Mouse (Mus musculus) midbrain, embryonic 11.5 days (tissue): ENCODE measurements around the gene Phex. TPM values are rescaled to one million over a fixed set of nuclear protein-coding genes. Genes with fewer than 3 reads are reported as not detected.

ENCODE experiments used
- ATAC-seq: fragments of 200-750 bp; cut with Nextera tagmentation; 2 replicates; pipeline ENCODE4 v1.8.0; 2017; ENCODE audit warnings: moderate TSS enrichment, moderate library complexity; ENCODE audit not compliant: low FRiP score
- DNase-seq: peaks from one replicate; pipeline ENCODE4 v3.0.0; 2015; ENCODE audit warnings: low spot score; ENCODE audit errors: missing footprints
- H3K27ac ChIP-seq: fragments of 300-500 bp; sonication (generic); 2 replicates; pipeline ENCODE4 v1.5.1; 2014; ENCODE audit warnings: low read depth, low read length
- H3K27me3 ChIP-seq: fragments of 300-500 bp; sonication (generic); 2 replicates; pipeline ENCODE4 v1.6.1; 2014; ENCODE audit warnings: mild to moderate bottlenecking, low read length, moderate library complexity, mixed read lengths; ENCODE audit not compliant: control insufficient read depth, insufficient read depth
- H3K36me3 ChIP-seq: fragments of 300-500 bp; sonication (generic); 2 replicates; pipeline ENCODE4 v1.6.1; 2014; ENCODE audit warnings: mild to moderate bottlenecking, low read length, moderate library complexity, mixed read lengths; ENCODE audit not compliant: control insufficient read depth, insufficient read depth
- H3K4me1 ChIP-seq: fragments of 300-500 bp; sonication (generic); 2 replicates; pipeline ENCODE4 v1.6.1; 2014; ENCODE audit warnings: low read length; ENCODE audit not compliant: control insufficient read depth, insufficient read depth
- H3K4me2 ChIP-seq: fragments of 300-500 bp; sonication (generic); 2 replicates; pipeline ENCODE4 v1.6.1; 2014; ENCODE audit warnings: mild to moderate bottlenecking, moderate library complexity
- H3K4me3 ChIP-seq: fragments of 300-500 bp; sonication (generic); 2 replicates; pipeline ENCODE4 v1.5.1; 2014; ENCODE audit warnings: low read depth, low read length
- H3K9ac ChIP-seq: fragments of 300-500 bp; sonication (generic); 2 replicates; pipeline ENCODE4 v1.6.1; 2014; ENCODE audit warnings: low read length
- H3K9me3 ChIP-seq: fragments of 300-500 bp; sonication (generic); 2 replicates; pipeline ENCODE4 v1.6.1; 2016; ENCODE audit warnings: low read length; ENCODE audit not compliant: control insufficient read depth
- WGBS: fragments of 180-500 bp; shearing (Covaris S2); extraction: QIAGEN DNeasy Blood & Tissue Kit; methylation state at CpG from one replicate; pipeline ENCODE4 v1.1.7; 2014; 5-methylcytosine and 5-hydroxymethylcytosine counted together
- polyA plus RNA-seq: library from polyadenylated mRNA; unstranded; fragments of >200 nt; fragmentation: Nextera tagmentation; extraction: Ambion mirVana; gene quantifications from 2 replicates; pipeline ENCODE4 v1.2.1, GENCODE M21; 2014

The Phex gene
- polyA plus RNA-seq, 1 experiment from 2014 or later: 0.19 TPM

- Histone ChIP-seq H3K9me3 (no peaks in the 10 kb centered on the region), H3K4me2 (no peak overlapping the region), H3K9ac (no peak overlapping the region), H3K4me3 (no peak overlapping the region), H3K27me3 (no peaks in the 10 kb centered on the region), H3K36me3 (no peaks in the 10 kb centered on the region), H3K27ac (no peak overlapping the region), H3K4me1 (no peaks in the 10 kb centered on the region)
- DNase-seq (no peak), ATAC-seq (no peak)
These were observed 122.7 kb downstream of the Phex start for GRCm38 (mm10) chrX:157292411-157292810.

DNA sequence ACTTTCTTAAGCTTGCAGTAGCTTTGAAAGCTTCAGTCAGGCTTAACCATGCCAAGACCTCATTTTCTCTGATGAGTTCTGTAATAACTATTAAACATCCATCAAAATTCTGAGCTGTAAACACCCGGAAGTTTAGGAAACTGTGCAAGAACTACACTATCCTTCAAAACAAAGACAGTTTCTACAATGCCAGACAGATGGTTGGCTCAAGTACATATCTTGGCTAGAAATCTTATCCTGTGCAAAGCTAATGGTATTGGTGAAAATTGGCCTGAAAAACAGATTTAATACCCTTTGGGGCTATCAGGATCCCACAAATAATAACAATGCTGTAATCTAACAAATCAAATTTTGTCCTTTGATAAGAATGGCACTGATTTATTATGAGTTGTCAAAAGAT is 138.5 kb downstream of the Phex start:
- WGBS: 78% methylated on average over 1 of the region's 1 CpGs
- Histone ChIP-seq H3K4me1 (no peaks in the 10 kb centered on the region), H3K9me3 (no peaks in the 10 kb centered on the region), H3K9ac (no peak overlapping the region), H3K4me2 (no peak overlapping the region), H3K36me3 (no peaks in the 10 kb centered on the region), H3K27me3 (no peaks in the 10 kb centered on the region), H3K4me3 (no peak overlapping the region), H3K27ac (no peak overlapping the region)
- DNase-seq (no peak), ATAC-seq (no peak)

DNA sequence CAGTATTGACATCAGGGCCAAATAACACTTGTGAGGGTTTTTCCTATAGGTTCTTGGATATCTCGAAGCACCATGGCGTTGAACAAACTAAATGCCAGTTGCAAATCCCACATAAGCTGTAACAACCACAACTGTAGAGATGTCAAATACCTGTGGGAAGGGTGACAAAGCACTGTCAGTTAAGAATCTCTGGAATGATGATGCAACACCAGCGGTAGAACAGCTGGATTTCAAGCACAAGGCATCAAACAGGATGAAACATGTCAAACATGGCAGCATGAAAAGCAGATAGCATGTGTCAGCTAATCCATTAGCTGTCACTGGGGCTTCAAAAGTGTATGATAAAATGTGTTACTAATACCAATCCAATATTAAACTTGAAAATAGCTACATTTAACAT is 141.8 kb downstream of the Phex start:
- no peak overlapping the region for H3K27ac ChIP-seq
- no peaks in the 10 kb centered on the region for H3K4me1 ChIP-seq
- H3K27me3 ChIP-seq: no peaks in the 10 kb centered on the region
- no peak overlapping the region for H3K9ac ChIP-seq
- DNase-seq (no peak), ATAC-seq (no peak)
- H3K4me2 ChIP-seq: no peak overlapping the region
- H3K9me3 ChIP-seq: no peaks in the 10 kb centered on the region
- no peak overlapping the region for H3K4me3 ChIP-seq
- no peaks in the 10 kb centered on the region for H3K36me3 ChIP-seq
- WGBS: 78% methylated on average over 3 of the region's 3 CpGs

DNA sequence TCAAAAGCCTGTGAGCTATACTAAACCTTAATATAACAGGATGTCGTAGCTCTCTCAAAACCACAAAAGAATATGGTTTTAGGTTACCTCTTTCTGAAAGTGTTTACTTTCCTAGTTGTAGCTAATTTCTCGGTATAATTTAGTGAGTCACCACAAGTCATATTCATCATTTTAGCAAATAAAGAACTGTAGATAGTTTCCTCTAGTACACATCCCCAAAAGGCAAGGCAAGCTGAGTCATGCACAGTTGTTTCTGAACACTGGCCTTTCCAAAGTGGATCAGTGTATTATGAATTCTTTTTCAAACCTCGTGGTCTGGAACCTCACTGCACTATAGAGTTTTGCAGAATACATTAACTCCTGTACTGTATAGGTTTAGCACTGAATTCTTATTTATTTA is 143.5 kb downstream of the Phex start:
- Histone ChIP-seq H3K27me3 (no peaks in the 10 kb centered on the region), H3K4me3 (no peak overlapping the region), H3K4me2 (no peak overlapping the region), H3K36me3 (no peaks in the 10 kb centered on the region), H3K9me3 (no peaks in the 10 kb centered on the region), H3K4me1 (no peaks in the 10 kb centered on the region), H3K9ac (no peak overlapping the region), H3K27ac (no peak overlapping the region)
- 79% methylated on average over 3 of the region's 3 CpGs for WGBS
- ATAC-seq (no peak), DNase-seq (no peak)

DNA sequence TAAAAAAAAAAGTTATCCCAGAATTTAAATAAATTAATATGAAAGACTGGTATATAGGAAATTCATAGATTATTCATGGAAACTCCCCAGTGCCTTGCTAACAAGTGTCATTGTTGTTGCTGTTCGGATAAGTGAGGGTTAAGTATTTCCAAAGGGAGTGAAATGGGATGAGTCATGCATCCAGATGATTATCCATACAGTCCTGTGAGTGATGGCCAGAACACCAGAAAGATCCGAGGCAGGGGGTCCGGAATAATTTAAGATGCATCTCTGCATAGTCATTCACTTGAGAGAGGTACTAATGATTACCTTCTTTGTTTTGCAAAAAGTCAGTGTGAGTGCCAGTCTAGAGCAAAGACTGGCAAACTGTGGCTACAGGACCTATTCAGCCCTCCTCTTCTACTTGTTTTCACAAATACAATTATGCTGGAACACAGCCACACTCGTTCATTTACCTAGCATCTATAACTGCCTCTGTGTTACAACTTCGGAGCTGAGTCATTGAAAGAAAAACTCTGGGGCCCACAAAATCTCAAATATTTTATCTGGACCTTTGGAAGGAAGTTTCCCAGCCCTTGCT is 145.3 kb downstream of the Phex start:
- ATAC-seq: no peak
- Histone ChIP-seq H3K27me3 (no peaks in the 10 kb centered on the region), H3K4me2 (no peak overlapping the region), H3K27ac (no peak overlapping the region), H3K9ac (no peak overlapping the region), H3K9me3 (no peaks in the 10 kb centered on the region), H3K4me1 (no peaks in the 10 kb centered on the region), H3K36me3 (no peaks in the 10 kb centered on the region), H3K4me3 (no peak overlapping the region)
- 57% methylated on average over 5 of the region's 5 CpGs for WGBS
- no peak for DNase-seq

GRCm38 (mm10) chrX:157268141-157268540 is 147.0 kb downstream of the Phex start:
- 95% methylated on average over 1 of the region's 1 CpGs for WGBS
- H3K27ac ChIP-seq: no peak overlapping the region
- H3K27me3 ChIP-seq: no peaks in the 10 kb centered on the region
- no peaks in the 10 kb centered on the region for H3K9me3 ChIP-seq
- H3K4me3 ChIP-seq: no peak overlapping the region
- no peak for ATAC-seq
- H3K9ac ChIP-seq: no peak overlapping the region
- no peak overlapping the region for H3K4me2 ChIP-seq
- H3K36me3 ChIP-seq: no peaks in the 10 kb centered on the region
- H3K4me1 ChIP-seq: no peaks in the 10 kb centered on the region
- no peak for DNase-seq

DNA sequence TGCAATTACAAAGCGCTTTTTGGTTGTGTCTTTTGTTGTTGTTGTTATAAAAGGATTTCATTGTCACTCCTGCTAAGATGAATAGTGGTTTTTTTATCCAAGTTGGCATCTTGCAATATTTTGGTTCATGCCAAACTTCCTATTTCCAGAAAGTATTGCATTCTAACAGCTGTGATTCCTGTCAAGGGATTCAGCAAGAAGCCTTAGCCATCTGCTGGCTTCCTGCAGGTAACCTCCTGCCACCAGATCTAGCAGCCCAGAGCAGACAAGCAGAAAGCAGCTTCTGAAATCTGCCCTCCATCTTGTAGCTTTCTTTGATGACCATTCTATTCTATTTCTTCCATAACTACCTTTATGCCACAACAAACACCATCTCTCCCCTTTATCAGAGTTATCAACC is 212.4 kb downstream of the Phex start:
- DNase-seq (no peak), ATAC-seq (no peak)
- no peaks in the 10 kb centered on the region for H3K27me3 ChIP-seq
- no peak overlapping the region for H3K9ac ChIP-seq
- 96% methylated on average over 1 of the region's 1 CpGs for WGBS
- no peak overlapping the region for H3K27ac ChIP-seq
- no peaks in the 10 kb centered on the region for H3K36me3 ChIP-seq
- H3K4me2 ChIP-seq: no peak overlapping the region
- no peaks in the 10 kb centered on the region for H3K4me1 ChIP-seq
- no peaks in the 10 kb centered on the region for H3K9me3 ChIP-seq
- H3K4me3 ChIP-seq: no peak overlapping the region

DNA sequence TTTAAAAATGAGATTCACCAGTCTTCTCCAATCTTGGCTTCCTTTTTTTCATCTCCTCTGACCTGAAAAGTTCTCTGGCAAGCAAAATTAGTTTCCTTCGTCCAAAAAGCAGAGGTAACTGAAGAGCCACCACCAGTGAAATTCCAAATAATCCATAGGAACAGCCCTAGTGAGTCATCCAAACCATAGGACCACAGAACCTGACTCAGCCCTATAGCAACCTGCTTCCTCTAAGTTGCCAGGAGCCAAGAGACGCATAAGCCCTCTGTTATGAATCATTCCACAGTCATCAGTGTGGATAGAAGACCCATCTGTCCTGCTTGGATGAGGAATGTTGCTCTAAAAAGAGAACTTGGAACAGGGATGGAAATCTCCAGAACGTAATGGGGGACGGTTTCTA is 230.9 kb downstream of the Phex start:
- Histone ChIP-seq H3K9ac (no peak overlapping the region), H3K27me3 (no peaks in the 10 kb centered on the region), H3K4me3 (no peak overlapping the region), H3K4me2 (no peak overlapping the region), H3K9me3 (no peaks in the 10 kb centered on the region), H3K4me1 (no peaks in the 10 kb centered on the region), H3K36me3 (no peaks in the 10 kb centered on the region), H3K27ac (no peak overlapping the region)
- 86% methylated on average over 4 of the region's 4 CpGs for WGBS
- DNase-seq: no peak
- no peak for ATAC-seq

DNA sequence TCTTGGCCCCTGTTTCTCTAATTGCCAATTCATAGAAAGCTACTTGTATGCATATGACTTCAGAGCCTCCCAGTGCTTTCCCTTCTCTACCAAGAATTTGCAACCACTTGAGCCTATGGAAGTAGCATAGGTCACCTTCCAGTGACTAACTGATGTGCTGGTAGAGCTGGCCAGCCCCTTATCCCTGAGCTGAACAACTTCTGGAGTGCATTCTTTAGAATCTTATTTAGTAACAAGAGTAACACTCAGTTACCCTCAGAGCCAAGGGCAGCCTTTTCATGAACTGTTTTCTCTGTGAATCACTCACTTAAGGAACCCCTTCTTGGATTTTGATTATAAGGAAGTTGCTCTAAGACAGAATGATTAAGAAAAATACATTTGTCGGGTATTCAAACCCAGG is 234.3 kb downstream of the Phex start:
- Histone ChIP-seq H3K9me3 (no peaks in the 10 kb centered on the region), H3K36me3 (no peaks in the 10 kb centered on the region), H3K4me3 (no peak overlapping the region), H3K4me2 (no peak overlapping the region), H3K4me1 (no peaks in the 10 kb centered on the region), H3K27ac (no peak overlapping the region), H3K9ac (no peak overlapping the region), H3K27me3 (no peaks in the 10 kb centered on the region)
- 91% methylated on average over 1 of the region's 1 CpGs for WGBS
- no peak for DNase-seq
- no peak for ATAC-seq

DNA sequence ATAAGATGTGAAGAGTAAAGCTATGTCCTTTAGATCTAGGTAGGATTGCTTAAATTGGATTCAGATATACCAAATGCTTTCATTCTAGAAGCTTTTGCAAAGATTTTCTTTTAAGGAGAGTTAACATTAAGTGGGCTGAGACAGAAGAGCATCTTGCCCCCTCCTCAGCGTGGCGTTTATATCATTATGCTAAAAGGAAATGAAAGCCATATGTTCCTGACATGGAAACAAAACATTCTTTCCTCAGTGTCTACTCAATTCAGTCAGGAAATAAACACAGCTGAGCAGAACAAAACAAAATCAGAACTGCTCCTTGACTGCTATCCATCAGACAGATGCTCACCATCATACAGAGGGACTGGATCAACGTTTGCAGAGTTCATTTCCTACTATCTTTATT is 251.0 kb downstream of the Phex start:
- WGBS: 71% methylated on average over 3 of the region's 3 CpGs

More for the DNA sequence above, 251.0 kb downstream of the Phex start:
- Histone ChIP-seq H3K9me3 (no peaks in the 10 kb centered on the region), H3K4me1 (no peaks in the 10 kb centered on the region), H3K4me2 (no peak overlapping the region), H3K4me3 (no peak overlapping the region), H3K27ac (no peak overlapping the region), H3K9ac (no peak overlapping the region), H3K27me3 (no peaks in the 10 kb centered on the region), H3K36me3 (no peaks in the 10 kb centered on the region)
- no peak for ATAC-seq
- DNase-seq: no peak
